Mouse (Mus musculus) ES-E14 (cell line): Measurements from ENCODE around the gene Mmp20.

ENCODE experiments used
- ZC3H11A ChIP-seq: IDR thresholded peaks from 2 replicates; pipeline ENCODE4 v1.6.1; 2012; ENCODE audit warnings: low read depth, mild to moderate bottlenecking, inconsistent platforms, low read length, borderline replicate concordance
- ZNF384 ChIP-seq: IDR thresholded peaks from 2 replicates; pipeline ENCODE4 v1.6.1; 2012; ENCODE audit warnings: low read depth, low read length, inconsistent platforms

- TF ChIP-seq ZC3H11A (no peak), ZNF384 (no peak)
These were observed 61.8 kb downstream of the Mmp20 start for GRCm38 (mm10) chr9:7689799-7690198.
